Mouse (Mus musculus): ENCODE data around the gene Lrig1.

DNA sequence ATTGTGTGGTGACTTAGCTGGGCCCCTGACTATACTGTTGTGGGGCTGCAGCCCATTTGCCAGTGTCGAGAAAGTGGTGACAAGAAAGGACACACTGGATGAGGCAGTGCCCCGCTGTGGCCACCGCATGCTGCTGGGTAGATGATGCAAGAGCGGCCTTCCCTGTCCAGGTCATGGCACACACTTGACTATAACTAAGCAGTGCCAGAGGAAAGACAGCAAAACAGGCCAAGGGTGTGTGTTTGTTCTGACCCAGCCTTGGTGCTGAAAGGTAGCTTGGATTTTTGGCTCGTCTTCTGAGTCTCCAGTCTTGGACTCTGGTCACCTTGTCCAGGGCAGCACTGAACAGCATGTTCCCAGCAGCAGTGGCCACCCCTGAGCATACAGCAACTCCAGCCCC is 98.9 kb downstream of the Lrig1 start:
- TF ChIP-seq POLR2A (IDR thresholded peaks at IDR 0.05; ENCODE audit: low read depth, low read length) (no peak), CTCF (IDR thresholded peaks at IDR 0.05; ENCODE audit: extremely low read depth, insufficient read depth, insufficient read length, insufficient replicate concordance) (no peak)

All from spleen, adult 2 months (tissue).